Mouse (Mus musculus): ENCODE measurements at regions not wholly inside any gene's neighbourhood (a gene's known extent, or its start where the extent isn't known, plus 50 kb on each side); places are given as distances from the start of the nearest gene placed in this dataset.
"Not testable (repeated sequence)": the region's sequence is repeated elsewhere in the genome, so short reads cannot be mapped to it uniquely, and the experiment has no call there.

GRCm38 (mm10) chr12:80055894-80056293, 56.9 kb downstream of the Zfp36l1 start:
- DNase-seq (ENCODE audit: low spot score), result not testable (repeated sequence)

- no peak for DNase-seq (ENCODE audit: low spot score)
Observed at GRCm38 (mm10) chr12:80055394-80055793, 57.4 kb downstream of the Zfp36l1 start.

GRCm38 (mm10) chr12:80054655-80055037, 58.2 kb downstream of the Zfp36l1 start:
- no peak for DNase-seq (ENCODE audit: low spot score)

GRCm38 (mm10) chr12:80053902-80054654, 58.7 kb downstream of the Zfp36l1 start:
- no peak for DNase-seq (ENCODE audit: low spot score)

- DNase-seq (ENCODE audit: low spot score), result no peak
Observed at GRCm38 (mm10) chr12:80048215-80048979, 64.4 kb downstream of the Zfp36l1 start.

- DNase-seq (ENCODE audit: low spot score), result no peak
Observed at GRCm38 (mm10) chr12:80046625-80047303, 66.0 kb downstream of the Zfp36l1 start.

GRCm38 (mm10) chr12:80041510-80042324, 71.1 kb downstream of the Zfp36l1 start:
- no peak for DNase-seq (ENCODE audit: low spot score)

DNA sequence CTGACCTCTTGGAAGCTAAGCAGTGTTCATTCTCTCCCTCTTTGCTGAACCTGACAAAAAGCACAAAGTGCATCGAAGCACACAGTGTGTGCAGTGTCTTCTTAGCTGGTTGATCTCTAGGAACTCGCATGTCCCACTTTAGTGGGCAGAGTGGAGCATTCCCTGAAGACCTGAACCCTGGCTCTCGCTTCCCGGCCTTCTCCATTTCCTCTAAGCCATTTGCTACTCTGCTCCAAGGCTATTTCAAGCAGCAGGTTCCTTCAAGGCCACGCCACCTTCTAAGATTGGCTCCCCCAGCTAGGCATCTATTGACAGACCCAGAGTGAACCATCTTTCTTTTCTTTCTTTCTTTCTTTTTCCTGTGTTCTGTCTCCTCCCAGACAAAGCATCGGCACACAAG, 71.8 kb downstream of the Zfp36l1 start:
- no peak for DNase-seq (ENCODE audit: low spot score)

DNA sequence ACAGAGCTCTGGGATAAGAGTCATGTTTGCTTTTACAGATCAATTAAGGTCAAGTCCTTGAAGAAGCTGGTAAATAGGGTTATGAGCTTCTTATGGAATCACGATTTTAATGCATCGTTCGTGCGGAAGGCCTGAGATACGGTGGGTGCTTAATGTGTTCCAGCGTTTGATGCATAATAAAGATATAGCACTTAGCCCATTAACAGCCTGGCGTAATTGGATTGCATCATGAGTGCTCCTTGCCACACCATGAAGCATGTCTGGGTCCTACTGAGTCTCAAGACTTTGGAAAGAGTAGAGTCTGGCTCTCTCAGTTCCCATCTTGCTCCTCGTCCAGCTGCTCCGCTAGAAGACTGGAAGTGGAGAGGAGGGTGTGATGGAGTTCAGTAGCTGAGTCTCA, 72.6 kb downstream of the Zfp36l1 start:
- no peak for DNase-seq (ENCODE audit: low spot score)

DNA sequence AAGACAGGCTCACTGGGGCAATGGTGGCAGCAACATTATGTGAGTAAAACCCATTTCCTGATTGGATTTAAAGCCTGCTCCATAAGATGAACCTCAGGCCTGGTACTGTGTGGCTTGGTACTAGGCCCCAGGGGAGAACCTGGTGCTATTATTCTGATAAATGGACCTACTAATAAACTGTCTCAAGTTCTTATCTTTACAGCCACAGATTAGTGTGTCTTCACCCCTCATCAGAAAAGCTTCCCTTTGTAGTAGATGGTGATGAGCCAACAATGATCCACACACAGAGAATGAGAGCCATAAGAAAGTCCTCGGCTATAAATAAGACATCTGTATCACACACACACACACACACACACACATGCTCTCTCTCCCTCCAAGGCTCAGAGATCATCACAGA, 73.7 kb downstream of the Zfp36l1 start:
- DNase-seq (ENCODE audit: low spot score), result no peak

DNA sequence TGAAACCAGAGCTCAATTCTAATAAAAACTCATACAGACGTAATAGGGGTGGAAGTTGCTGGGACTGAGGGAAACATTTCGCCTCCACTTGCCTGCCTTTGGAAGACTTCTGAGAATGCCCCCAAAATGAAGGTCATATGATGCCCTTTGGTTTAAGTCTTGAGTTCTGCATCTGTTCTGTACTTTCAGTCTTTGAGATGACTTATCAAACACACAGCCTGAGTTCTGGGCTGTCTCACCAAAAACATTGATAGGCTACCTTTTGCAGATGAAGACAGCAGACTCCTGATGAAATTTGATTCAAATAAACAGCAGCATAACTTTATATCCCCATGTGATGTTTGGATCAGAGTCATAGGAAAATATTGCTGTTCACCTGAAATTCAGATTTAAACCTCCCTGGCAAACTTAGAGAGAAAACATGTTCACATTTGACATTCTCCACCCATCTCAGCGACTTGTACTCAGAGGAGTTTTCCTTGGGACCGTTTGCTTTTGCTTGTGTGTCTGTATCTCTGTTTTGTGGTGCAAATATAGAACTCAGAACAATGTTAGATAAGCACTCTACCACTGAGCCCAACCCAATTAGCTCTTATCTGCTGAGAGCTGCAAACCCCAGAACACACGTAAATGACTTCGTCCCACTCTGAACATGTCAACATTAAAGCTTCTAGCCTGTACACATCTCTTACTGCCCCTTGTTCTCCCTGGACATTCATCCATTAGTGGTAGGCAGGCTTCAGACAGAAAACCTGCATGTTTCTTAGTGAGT, 77.1 kb downstream of the Zfp36l1 start:
- no peak for DNase-seq (ENCODE audit: low spot score)

DNA sequence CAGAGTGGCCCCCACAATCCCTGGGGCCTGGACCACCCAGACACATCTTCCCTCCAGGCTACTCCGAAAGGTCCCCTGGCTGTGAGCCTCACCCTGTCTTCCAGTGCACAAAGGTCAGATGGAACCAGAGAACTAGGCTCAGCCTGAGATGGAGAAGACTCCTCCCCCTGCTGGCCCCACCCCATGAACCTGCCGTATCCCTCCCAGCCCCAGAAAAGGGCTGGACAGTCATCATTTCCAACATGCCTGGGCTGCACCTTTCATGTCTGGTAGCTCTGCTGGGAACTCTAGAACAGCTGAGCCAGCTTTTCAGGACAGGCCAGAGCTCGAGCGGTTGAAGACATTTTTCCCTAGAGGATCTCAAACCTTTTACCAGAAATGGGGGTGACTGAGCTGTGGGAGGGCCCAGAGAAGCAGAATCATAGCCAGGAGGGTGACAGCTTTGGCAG, 77.8 kb downstream of the Zfp36l1 start:
- peak; percentile 48 for DNase-seq (ENCODE audit: low spot score)

- DNase-seq (ENCODE audit: low spot score), result no peak
Observed at GRCm38 (mm10) chr12:80034100-80034499, 78.7 kb downstream of the Zfp36l1 start.

DNA sequence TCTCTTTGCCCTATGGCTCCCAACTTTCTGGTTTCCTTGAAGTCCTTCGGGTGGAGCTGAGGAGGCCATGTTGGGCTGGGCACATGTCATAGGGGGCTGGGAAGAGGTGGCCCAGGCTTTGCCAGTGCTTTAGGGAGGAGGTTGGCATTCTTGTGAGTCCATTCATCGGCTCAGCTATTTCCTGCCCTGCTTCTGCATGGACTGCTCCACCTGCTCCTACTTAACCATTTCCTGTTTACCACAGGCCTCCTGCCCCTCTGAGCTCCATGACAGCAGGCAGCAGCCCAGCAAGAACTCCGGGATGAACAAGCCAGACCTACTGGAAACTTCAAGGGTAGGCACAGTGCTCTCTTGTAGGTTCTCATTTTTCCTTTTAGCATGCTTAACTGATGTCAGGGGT, 80.3 kb downstream of the Zfp36l1 start:
- DNase-seq (ENCODE audit: low spot score), result no peak

GRCm38 (mm10) chr12:80028301-80028700, 84.5 kb downstream of the Zfp36l1 start:
- DNase-seq (ENCODE audit: low spot score), result no peak

- no peak for DNase-seq (ENCODE audit: low spot score)
Observed at GRCm38 (mm10) chr12:80023107-80024078, 89.4 kb downstream of the Zfp36l1 start.

GRCm38 (mm10) chr12:80022181-80023106, 90.4 kb downstream of the Zfp36l1 start:
- DNase-seq (ENCODE audit: low spot score), result no peak

DNA sequence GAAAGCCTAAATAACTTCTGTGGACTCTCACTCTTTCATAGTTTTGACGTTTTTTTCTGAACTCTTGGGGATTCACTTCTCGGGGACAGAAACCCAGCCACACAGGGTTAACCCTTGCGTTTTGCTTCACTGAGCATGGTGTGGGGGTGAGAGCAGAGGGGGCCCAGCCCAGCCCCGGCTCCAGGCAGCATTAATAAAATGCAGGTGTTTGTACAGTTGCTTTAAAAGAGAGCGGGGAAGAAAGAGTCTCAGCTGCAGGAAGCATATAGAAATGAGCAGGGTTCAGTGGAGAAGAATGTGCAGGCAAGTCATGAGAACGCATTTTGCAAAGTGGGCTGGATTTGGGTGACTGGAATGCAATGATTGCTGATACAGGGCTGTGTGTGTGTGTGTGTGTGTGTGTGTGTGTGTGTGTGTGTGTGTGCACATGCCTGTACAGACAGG, 91.8 kb downstream of the Zfp36l1 start:
- no peak for DNase-seq (ENCODE audit: low spot score)

- no peak for DNase-seq (ENCODE audit: low spot score)
Observed at GRCm38 (mm10) chr12:80018086-80018485, 94.7 kb downstream of the Zfp36l1 start.

All from testis, postnatal 10 days (tissue).